Mouse (Mus musculus) kidney, postnatal 36 days (tissue): ENCODE results near the gene Arrdc4.

Experiments used
- DNase-seq, 2 experiments: peaks; one replicate each; pipeline ENCODE4 v3.0.0; 2021 to 2022; ENCODE audit warnings: mixed read lengths in 2 of 2

Arrdc4 gene

GRCm38 (mm10) chr7:68708563-68709318 is 40.3 kb downstream of the Arrdc4 start:
- DNase-seq = peak; percentile 21 to 26

- DNase-seq = no peak
Measured at GRCm38 (mm10) chr7:68705162-68705561, 43.9 kb downstream of the Arrdc4 start.

GRCm38 (mm10) chr7:68697313-68697712 is 51.7 kb downstream of the Arrdc4 start:
- DNase-seq = no peak

- peak; percentile 53 to 58 for DNase-seq
Measured at GRCm38 (mm10) chr7:68696908-68697307, 52.1 kb downstream of the Arrdc4 start.

- DNase-seq = no peak
Measured at GRCm38 (mm10) chr7:68696446-68696845, 52.6 kb downstream of the Arrdc4 start.

GRCm38 (mm10) chr7:68692731-68693130 is 56.3 kb downstream of the Arrdc4 start:
- peak in 1 of 2 experiments; percentile 28 for DNase-seq

GRCm38 (mm10) chr7:68691454-68691853 is 57.6 kb downstream of the Arrdc4 start:
- no peak for DNase-seq

- no peak for DNase-seq
Measured at GRCm38 (mm10) chr7:68687140-68687611, 61.9 kb downstream of the Arrdc4 start.
